Mouse (Mus musculus) forebrain, embryonic 16.5 days (tissue): ENCODE measurements around the gene Oxct2a. TPM values are rescaled to one million over a fixed set of nuclear protein-coding genes. Genes with fewer than 3 reads are reported as not detected.
A peak's percentile ranks its signal among the peaks of the same experiment; 100 is the strongest.
"Not testable (repeated sequence)": the region's sequence is repeated elsewhere in the genome, so short reads cannot be mapped to it uniquely, and the experiment has no call there.

ENCODE experiments used
- ATAC-seq: fragments of 200-750 bp; cut with Nextera tagmentation; 2 replicates; pipeline ENCODE4 v1.8.0; 2017; ENCODE audit warnings: mild to moderate bottlenecking, moderate library complexity
- H3K27ac ChIP-seq: fragments of 300-500 bp; sonication (generic); 2 replicates; pipeline ENCODE4 v1.5.1; 2014; ENCODE audit warnings: low read length, control low read depth
- H3K27me3 ChIP-seq: fragments of 300-500 bp; sonication (generic); replicated peaks from 2 replicates; pipeline ENCODE4 v1.6.1; 2014; ENCODE audit warnings: low read length; ENCODE audit not compliant: control insufficient read depth, insufficient read depth
- H3K36me3 ChIP-seq: fragments of 300-500 bp; sonication (generic); 2 replicates; pipeline ENCODE4 v1.6.1; 2014; ENCODE audit not compliant: control insufficient read depth, insufficient read depth
- H3K4me1 ChIP-seq: fragments of 300-500 bp; sonication (generic); replicated peaks from 2 replicates; pipeline ENCODE4 v1.6.1; 2014; ENCODE audit warnings: low read length; ENCODE audit not compliant: control insufficient read depth, insufficient read depth
- H3K4me2 ChIP-seq: fragments of 300-500 bp; sonication (generic); 2 replicates; pipeline ENCODE4 v1.6.1; 2014; ENCODE audit warnings: mild to moderate bottlenecking, low read length, control low read depth
- H3K4me3 ChIP-seq: fragments of 300-500 bp; sonication (generic); replicated peaks from 2 replicates; pipeline ENCODE4 v1.5.1; 2014; ENCODE audit warnings: mild to moderate bottlenecking, low read length, control low read depth
- H3K9ac ChIP-seq: fragments of 300-500 bp; sonication (generic); replicated peaks from 2 replicates; pipeline ENCODE4 v1.6.1; 2014; ENCODE audit warnings: low read depth, low read length, control low read depth
- H3K9me3 ChIP-seq: fragments of 300-500 bp; sonication (generic); 2 replicates; pipeline ENCODE4 v1.6.1; 2016; ENCODE audit warnings: low read length; ENCODE audit not compliant: control insufficient read depth
- WGBS: fragments of 180-500 bp; shearing (Covaris S2); extraction: QIAGEN DNeasy Blood & Tissue Kit; methylation state at CpG from one replicate; pipeline ENCODE4 v1.1.7; 2014; 5-methylcytosine and 5-hydroxymethylcytosine counted together
- polyA plus RNA-seq: library from polyadenylated mRNA; unstranded; fragments of >200 nt; fragmentation: Nextera tagmentation; extraction: Ambion mirVana; gene quantifications from 2 replicates; pipeline ENCODE4 v1.2.1, GENCODE M21; 2015

Gene Oxct2a
- polyA plus RNA-seq, 1 experiment from 2014 or later: not detected

- Histone ChIP-seq H3K27me3 (no peaks in the 10 kb centered on the region), H3K4me2 (peak overlapping the region; percentile 81), H3K4me1 (peaks cover 25% of the 10 kb centered on the region), H3K9ac (no peak overlapping the region), H3K4me3 (peak overlapping the region; percentile 68), H3K9me3 (no peaks in the 10 kb centered on the region), H3K27ac (no peak overlapping the region), H3K36me3 (peaks cover 9% of the 10 kb centered on the region; the same call in 1 of the 2 replicates)
- 82% methylated on average over 6 of the region's 6 CpGs for WGBS
- ATAC-seq: no peak
Observed at GRCm38 (mm10) chr4:123284731-123285624, 38.5 kb downstream of the Oxct2a start.

GRCm38 (mm10) chr4:123283675-123284064 is 39.8 kb downstream of the Oxct2a start:
- 2% methylated on average over 9 of the region's 15 CpGs for WGBS
- ATAC-seq: 0 out of 2 replicates have a peak, but pooled peaks have one; percentile 2

DNA sequence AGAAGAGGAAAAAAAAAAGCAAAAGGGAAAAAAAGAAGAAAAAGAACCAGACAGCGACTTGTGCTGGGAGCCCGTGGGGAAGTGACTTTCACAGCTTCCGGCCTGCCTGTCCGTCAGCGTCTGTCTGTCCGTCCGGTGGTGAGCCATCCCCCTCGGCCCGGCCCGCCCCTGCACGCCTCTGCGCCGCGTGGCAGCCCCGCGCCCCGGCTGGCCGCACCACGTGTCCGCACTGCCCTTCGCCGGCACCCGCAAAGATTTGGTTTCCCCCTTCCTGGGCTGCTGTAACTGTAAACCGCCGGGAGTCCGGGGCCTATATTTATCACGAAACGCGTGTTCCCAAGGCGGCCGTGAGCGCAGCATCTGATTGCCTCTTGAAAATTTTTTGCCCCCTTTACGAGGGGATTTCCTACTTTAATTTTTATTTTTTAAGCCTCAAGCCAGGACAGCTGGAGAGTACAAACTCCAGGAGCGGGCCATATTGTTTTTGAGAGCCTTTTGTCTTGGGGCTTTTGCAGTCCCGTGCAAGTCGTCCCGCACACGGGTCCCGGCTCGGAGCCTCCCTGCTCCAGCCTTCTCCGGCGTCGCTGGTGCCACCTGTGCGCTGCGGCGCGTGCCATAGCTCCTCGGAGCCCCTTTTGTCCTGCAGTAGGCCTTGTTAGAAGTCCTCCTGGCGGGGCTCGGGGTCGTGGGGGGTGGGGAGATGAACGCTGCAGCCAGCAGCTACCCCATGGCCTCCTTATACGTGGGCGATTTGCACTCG is 40.3 kb downstream of the Oxct2a start:
- peak overlapping the region; percentile 81 for H3K4me2 ChIP-seq
- H3K4me3 ChIP-seq: peak overlapping the region; percentile 68
- peak; percentile 71 for ATAC-seq
- under 1% methylated on average over 44 of the region's 55 CpGs for WGBS
- H3K9ac ChIP-seq: peak overlapping the region; percentile 71
- not testable (repeated sequence) for H3K9me3 ChIP-seq, H3K27me3 ChIP-seq, H3K36me3 ChIP-seq, H3K27ac ChIP-seq
- peaks cover 25% of the 10 kb centered on the region for H3K4me1 ChIP-seq

More at GRCm38 (mm10) chr4:123283675-123284064, 39.8 kb downstream of the Oxct2a start:
- not testable (repeated sequence) for H3K9me3 ChIP-seq, H3K27ac ChIP-seq, H3K27me3 ChIP-seq, H3K36me3 ChIP-seq
- peak overlapping the region; percentile 71 for H3K9ac ChIP-seq
- peak overlapping the region; percentile 68 for H3K4me3 ChIP-seq
- peaks cover 25% of the 10 kb centered on the region for H3K4me1 ChIP-seq
- peak overlapping the region; percentile 81 for H3K4me2 ChIP-seq

- Histone ChIP-seq H3K4me3 (peak overlapping the region; percentile 68), H3K4me2 (peak overlapping the region; percentile 81), H3K36me3 (0 out of 2 replicates have a peak, but pooled peaks cover 3% of the 10 kb centered on the region), H3K9ac (peak overlapping the region; percentile 71), H3K4me1 (peaks cover 25% of the 10 kb centered on the region), H3K27ac (no peak overlapping the region), H3K27me3 (no peaks in the 10 kb centered on the region), H3K9me3 (no peaks in the 10 kb centered on the region)
- under 1% methylated on average over 25 of the region's 25 CpGs for WGBS
- ATAC-seq: peak; percentile 89
Observed at GRCm38 (mm10) chr4:123282500-123282899, 40.9 kb downstream of the Oxct2a start.

- ATAC-seq: no peak
- H3K36me3 ChIP-seq: no peaks in the 10 kb centered on the region
Observed at GRCm38 (mm10) chr4:123280117-123280516, 43.3 kb downstream of the Oxct2a start.

More at GRCm38 (mm10) chr4:123280117-123280516, 43.3 kb downstream of the Oxct2a start:
- Histone ChIP-seq H3K4me1 (peaks cover 15% of the 10 kb centered on the region), H3K4me3 (no peak overlapping the region), H3K27me3 (no peaks in the 10 kb centered on the region), H3K4me2 (no peak overlapping the region), H3K9me3 (no peaks in the 10 kb centered on the region), H3K27ac (no peak overlapping the region), H3K9ac (no peak overlapping the region)
- WGBS: 80% methylated on average over 3 of the region's 3 CpGs

Other genes starting within 250 kb of the Oxct2a start
- 0.35 TPM in 2 replicates for gene Bmp8b, start 218.5 kb downstream of the Oxct2a start, polyA plus RNA-seq
- gene Oxct2b, start 207.4 kb downstream of the Oxct2a start, polyA plus RNA-seq: 0.41 TPM in 1 of 2 replicates, not detected in the other
- 65.9 and 72.4 TPM in 2 replicates for gene Ppie, start 183.7 kb downstream of the Oxct2a start, polyA plus RNA-seq
- gene Hpcal4, start 140.4 kb downstream of the Oxct2a start, polyA plus RNA-seq: 30.6 and 55.7 TPM in 2 replicates
- not detected in 2 replicates for gene Nt5c1a, start 122.1 kb downstream of the Oxct2a start, polyA plus RNA-seq
- gene Heyl, start 90.1 kb downstream of the Oxct2a start, polyA plus RNA-seq: 4.5 and 5.3 TPM in 2 replicates
- 28.5 and 34.5 TPM in 2 replicates for gene Pabpc4, start 61.3 kb downstream of the Oxct2a start, polyA plus RNA-seq
- 0.11 TPM in 2 replicates for gene Bmp8a, start 19.6 kb upstream of the Oxct2a start, polyA plus RNA-seq